Mouse (Mus musculus) lung, postnatal 0 days (tissue): ENCODE data around the gene Tbata. TPM values are rescaled to one million over a fixed set of nuclear protein-coding genes. Genes with fewer than 3 reads are reported as not detected.

Source experiments
- ATAC-seq: fragments of 200-750 bp; cut with Nextera tagmentation; 2 replicates; pipeline ENCODE4 v1.8.0; 2017; ENCODE audit warnings: moderate library complexity
- DNase-seq: peaks from one replicate; pipeline ENCODE4 v3.0.0-alpha.2; 2016; ENCODE audit warnings: low spot score
- H3K27ac ChIP-seq: fragments of 300-500 bp; sonication (generic); 2 replicates; pipeline ENCODE4 v1.5.1; 2014; ENCODE audit warnings: antibody characterized with exemption, mild to moderate bottlenecking, low read length, mixed read lengths
- H3K27me3 ChIP-seq: fragments of 300-500 bp; sonication (generic); replicated peaks from 2 replicates; pipeline ENCODE4 v1.6.1; 2014; ENCODE audit warnings: low read length, mixed read lengths; ENCODE audit not compliant: insufficient read depth
- H3K36me3 ChIP-seq: fragments of 300-500 bp; sonication (generic); 2 replicates; pipeline ENCODE4 v1.6.1; 2014; ENCODE audit warnings: low read length, mixed read lengths; ENCODE audit not compliant: insufficient read depth
- H3K4me1 ChIP-seq: fragments of 300-500 bp; sonication (generic); 2 replicates; pipeline ENCODE4 v1.6.1; 2014; ENCODE audit warnings: antibody characterized with exemption, low read depth, low read length, mixed read lengths; ENCODE audit not compliant: insufficient read depth
- H3K4me2 ChIP-seq: fragments of 300-500 bp; sonication (generic); replicated peaks from 2 replicates; pipeline ENCODE4 v1.6.1; 2014; ENCODE audit warnings: low read depth, mild to moderate bottlenecking, low read length, moderate library complexity, mixed read lengths
- H3K4me3 ChIP-seq: fragments of 300-500 bp; sonication (generic); 2 replicates; pipeline ENCODE4 v1.5.1; 2014; ENCODE audit warnings: low read depth, low read length
- H3K9ac ChIP-seq: fragments of 300-500 bp; sonication (generic); replicated peaks from 2 replicates; pipeline ENCODE4 v1.6.1; 2014; ENCODE audit warnings: low read depth, mild to moderate bottlenecking
- H3K9me3 ChIP-seq: fragments of 300-500 bp; sonication (generic); 2 replicates; pipeline ENCODE4 v1.6.1; 2016; ENCODE audit warnings: low read length, mixed read lengths
- CTCF ChIP-seq: IDR thresholded peaks from 2 replicates; pipeline ENCODE4 v1.5.1; 2016; ENCODE audit warnings: antibody characterized with exemption, mild to moderate bottlenecking
- EP300 ChIP-seq: IDR thresholded peaks from 2 replicates; pipeline ENCODE4 v1.6.1; 2016; ENCODE audit warnings: antibody characterized with exemption, mild to moderate bottlenecking, control low read depth
- WGBS: fragments of 180-500 bp; shearing (Covaris S2); extraction: QIAGEN DNeasy Blood & Tissue Kit; methylation state at CpG from one replicate; pipeline ENCODE4 v1.1.7; 2014; 5-methylcytosine and 5-hydroxymethylcytosine counted together
- polyA plus RNA-seq: library from polyadenylated mRNA; unstranded; fragments of >200 nt; fragmentation: Nextera tagmentation; extraction: Ambion mirVana; gene quantifications from 2 replicates; pipeline ENCODE4 v1.2.1, GENCODE M21; 2015

Gene Tbata
- polyA plus RNA-seq = 2.1 and 2.5 TPM in 2 replicates

- no peak within 1 kb of the TSS for H3K4me2 ChIP-seq
- H3K4me3 ChIP-seq = no peak within 1 kb of the TSS
- ATAC-seq (no peak), DNase-seq (no peak)
- H3K36me3 ChIP-seq = no peaks in the 10 kb centered on the region
- no peaks in the 10 kb centered on the region for H3K9me3 ChIP-seq
- TF ChIP-seq EP300 (no peak), CTCF (no peak)
- H3K27me3 ChIP-seq = no peaks in the 10 kb centered on the region
- no peak within 1 kb of the TSS for H3K27ac ChIP-seq
- no peak within 1 kb of the TSS for H3K9ac ChIP-seq
- H3K4me1 ChIP-seq = peaks cover 4% of the 10 kb centered on the region; the same call in 1 of the 2 replicates
- WGBS = 45% methylated on average over 3 of the region's 3 CpGs
These were observed at the start of gene Tbata for GRCm38 (mm10) chr10:61171654-61172053. Gene Tbata (plus strand): TSS chr10:61171954.

GRCm38 (mm10) chr10:61123276-61123913, 48.4 kb upstream of the Tbata start:
- TF ChIP-seq CTCF = no peak
- no peak for TF ChIP-seq EP300
- ATAC-seq = no peak
- no peak overlapping the region for H3K27ac ChIP-seq

GRCm38 (mm10) chr10:61124462-61124861, 47.3 kb upstream of the Tbata start:
- no peak overlapping the region for H3K4me2 ChIP-seq
- no peaks in the 10 kb centered on the region for H3K27me3 ChIP-seq
- no peak overlapping the region for H3K27ac ChIP-seq
- no peaks in the 10 kb centered on the region for H3K9me3 ChIP-seq
- TF ChIP-seq CTCF (no peak), EP300 (no peak)
- DNase-seq = no peak
- no peaks in the 10 kb centered on the region for H3K36me3 ChIP-seq
- H3K4me3 ChIP-seq = no peak overlapping the region
- WGBS = 90% methylated on average over 2 of the region's 2 CpGs
- no peak overlapping the region for H3K9ac ChIP-seq
- H3K4me1 ChIP-seq = no peaks in the 10 kb centered on the region
- no peak for ATAC-seq

More at GRCm38 (mm10) chr10:61123276-61123913, 48.4 kb upstream of the Tbata start:
- Histone ChIP-seq H3K4me1 (no peaks in the 10 kb centered on the region), H3K27me3 (no peaks in the 10 kb centered on the region), H3K9me3 (no peaks in the 10 kb centered on the region), H3K9ac (no peak overlapping the region), H3K4me2 (no peak overlapping the region), H3K4me3 (no peak overlapping the region), H3K36me3 (no peaks in the 10 kb centered on the region)
- 77% methylated on average over 3 of the region's 3 CpGs for WGBS
- no peak for DNase-seq

GRCm38 (mm10) chr10:61128701-61129365, 42.9 kb upstream of the Tbata start:
- Histone ChIP-seq H3K9me3 (no peaks in the 10 kb centered on the region), H3K27me3 (no peaks in the 10 kb centered on the region), H3K4me1 (no peaks in the 10 kb centered on the region), H3K4me3 (no peak overlapping the region), H3K27ac (no peak overlapping the region), H3K9ac (no peak overlapping the region), H3K4me2 (no peak overlapping the region), H3K36me3 (no peaks in the 10 kb centered on the region)
- TF ChIP-seq CTCF (no peak), EP300 (no peak)
- DNase-seq = no peak
- 100% methylated on average over 1 of the region's 1 CpGs for WGBS
- ATAC-seq = no peak

- Histone ChIP-seq H3K27ac (no peak overlapping the region), H3K9me3 (no peaks in the 10 kb centered on the region), H3K4me2 (no peak overlapping the region), H3K36me3 (no peaks in the 10 kb centered on the region), H3K27me3 (no peaks in the 10 kb centered on the region), H3K9ac (no peak overlapping the region), H3K4me3 (no peak overlapping the region), H3K4me1 (0 out of 2 replicates have a peak, but pooled peaks cover 5% of the 10 kb centered on the region)
- no peak for ATAC-seq
- no peak for TF ChIP-seq CTCF
- no peak for TF ChIP-seq EP300
- WGBS = 77% methylated on average over 3 of the region's 3 CpGs
- DNase-seq = no peak
These were observed 40.8 kb upstream of the Tbata start for GRCm38 (mm10) chr10:61130959-61131358.

GRCm38 (mm10) chr10:61134041-61134440, 37.7 kb upstream of the Tbata start:
- Histone ChIP-seq H3K27me3 (no peaks in the 10 kb centered on the region), H3K27ac (no peak overlapping the region), H3K9ac (no peak overlapping the region), H3K36me3 (no peaks in the 10 kb centered on the region), H3K4me3 (no peak overlapping the region), H3K9me3 (no peaks in the 10 kb centered on the region), H3K4me1 (0 out of 2 replicates have a peak, but pooled peaks cover 5% of the 10 kb centered on the region), H3K4me2 (no peak overlapping the region)
- TF ChIP-seq CTCF (no peak), EP300 (no peak)
- ATAC-seq (no peak), DNase-seq (peak; percentile 19)
- 68% methylated on average over 4 of the region's 4 CpGs for WGBS
